Mouse (Mus musculus): ENCODE data around the gene Asns. TPM values are rescaled to one million over a fixed set of nuclear protein-coding genes. Genes with fewer than 3 reads are reported as not detected.

Asns gene
- polyA plus RNA-seq (2016; fragmentation: Nextera tagmentation; extraction: Ambion mirVana) = 44.8 and 47.2 TPM in 2 replicates

- H3K4me3 ChIP-seq (replicated peaks) = peak within 1 kb of the TSS; percentile 75
- no peak within 1 kb of the TSS for H3K27ac ChIP-seq
- peak within 1 kb of the TSS; percentile 91 for H3K4me2 ChIP-seq
- no peaks in the 10 kb centered on the region for H3K36me3 ChIP-seq (replicated peaks)
- ATAC-seq (ENCODE audit: low FRiP score) = peak; percentile 94
- peaks cover 7% of the 10 kb centered on the region; the same call in 1 of the 2 replicates for H3K27me3 ChIP-seq
- H3K9me3 ChIP-seq = no peaks in the 10 kb centered on the region
- peak within 1 kb of the TSS; percentile 77 for H3K9ac ChIP-seq
- under 1% methylated on average over 51 of the region's 51 CpGs for WGBS
- H3K4me1 ChIP-seq = 0 out of 2 replicates have a peak, but pooled peaks cover 4% of the 10 kb centered on the region
Measured at GRCm38 (mm10) chr6:7692884-7693585, at the start of gene Asns. TSS of gene Asns (minus strand) at chr6:7693254.

DNA sequence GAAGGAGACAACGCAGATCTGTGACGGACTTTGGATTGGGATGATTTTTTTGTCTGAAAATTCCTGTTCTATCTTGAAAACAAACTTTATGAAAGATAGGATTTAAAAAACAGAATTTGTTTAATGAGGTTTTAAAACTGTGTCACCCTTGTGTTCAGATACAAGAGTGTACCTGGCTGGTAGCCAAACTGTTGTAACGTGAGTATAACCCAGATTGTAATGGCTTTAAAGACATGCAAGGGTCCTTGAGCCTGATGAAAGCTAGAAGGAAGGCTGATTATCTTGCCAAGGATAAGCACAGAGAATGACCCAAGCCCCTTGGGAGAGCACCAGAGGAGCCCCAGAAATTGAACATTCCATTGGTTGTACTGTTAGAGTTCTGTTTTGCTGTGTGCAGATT is 48.7 kb upstream of the Asns start:
- WGBS = 79% methylated on average over 3 of the region's 3 CpGs

DNA sequence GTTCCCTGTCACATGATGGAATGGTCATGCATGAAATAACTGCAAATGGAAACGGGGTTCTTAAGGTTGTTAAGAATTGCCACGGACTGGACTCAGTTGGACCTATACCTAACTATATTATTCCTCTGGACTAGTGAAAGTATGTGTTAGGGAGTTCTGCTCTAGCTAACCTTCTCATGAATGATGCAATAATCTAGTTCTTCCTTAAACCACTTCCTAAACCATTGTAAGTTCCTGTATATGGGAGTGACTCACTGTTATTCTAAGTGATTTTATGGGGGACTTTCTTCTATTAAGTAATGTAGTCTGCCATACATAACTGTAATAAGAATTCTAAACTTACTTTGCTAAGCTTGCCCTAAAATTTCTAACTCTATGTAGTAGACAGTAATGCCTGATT is 44.8 kb upstream of the Asns start:
- 88% methylated on average over 2 of the region's 2 CpGs for WGBS
- H3K27ac ChIP-seq = no peak overlapping the region
- no peak overlapping the region for H3K9ac ChIP-seq
- no peaks in the 10 kb centered on the region for H3K4me1 ChIP-seq
- no peak for ATAC-seq (ENCODE audit: low FRiP score)
- H3K9me3 ChIP-seq = no peaks in the 10 kb centered on the region
- H3K27me3 ChIP-seq = no peaks in the 10 kb centered on the region
- no peaks in the 10 kb centered on the region for H3K36me3 ChIP-seq (replicated peaks)
- H3K4me3 ChIP-seq (replicated peaks) = no peak overlapping the region
- no peak overlapping the region for H3K4me2 ChIP-seq

More for the DNA sequence above, 48.7 kb upstream of the Asns start:
- no peaks in the 10 kb centered on the region for H3K36me3 ChIP-seq (replicated peaks)
- H3K4me1 ChIP-seq = no peaks in the 10 kb centered on the region
- no peak overlapping the region for H3K4me2 ChIP-seq
- no peak for ATAC-seq (ENCODE audit: low FRiP score)
- H3K4me3 ChIP-seq (replicated peaks) = no peak overlapping the region
- H3K27me3 ChIP-seq = no peaks in the 10 kb centered on the region
- no peak overlapping the region for H3K9ac ChIP-seq
- no peak overlapping the region for H3K27ac ChIP-seq
- H3K9me3 ChIP-seq = no peaks in the 10 kb centered on the region

DNA sequence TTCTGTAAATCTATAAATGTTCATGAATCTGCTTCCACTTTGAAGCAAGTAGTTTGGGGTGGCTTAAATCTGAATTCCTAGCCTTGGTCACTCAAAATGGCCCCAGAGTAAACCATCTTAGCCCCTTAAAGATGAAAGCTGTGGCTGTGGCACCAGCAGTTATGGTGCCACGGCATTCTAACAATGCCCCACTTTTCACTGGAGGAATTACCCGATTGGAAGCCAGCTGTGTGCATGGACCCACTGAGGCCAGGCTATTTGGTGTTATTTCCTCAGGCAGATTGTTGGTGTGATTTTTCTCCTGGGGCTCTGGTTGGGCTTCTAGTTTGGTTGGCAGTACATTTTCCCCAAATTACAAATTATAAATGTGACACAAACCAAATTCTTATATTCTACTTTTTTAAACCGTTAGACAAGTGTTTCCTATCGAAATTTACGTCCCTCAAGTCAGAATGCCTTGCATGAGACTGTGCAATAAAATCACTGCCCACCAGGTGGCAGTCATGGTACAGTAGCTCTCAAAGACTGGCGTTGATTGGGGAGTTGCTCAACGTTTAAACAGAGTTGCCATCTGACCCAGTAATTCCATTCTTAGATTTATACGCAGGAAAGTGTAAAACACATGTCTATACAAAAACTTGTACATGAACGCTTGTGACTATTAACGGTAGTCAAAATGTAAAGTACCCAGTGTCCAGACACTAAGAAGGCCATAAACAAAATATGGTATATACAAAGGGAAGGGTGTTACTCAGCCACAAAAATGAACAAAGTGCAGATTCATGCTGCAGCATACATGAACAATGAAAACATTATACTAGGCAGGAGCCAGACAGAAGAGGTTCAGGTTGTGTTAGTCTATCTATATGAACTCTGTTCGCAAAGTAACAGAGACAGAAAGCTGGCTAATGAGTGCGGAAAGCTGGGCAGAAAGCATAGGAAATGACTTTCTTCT is 40.0 kb upstream of the Asns start:
- Histone ChIP-seq H3K27me3 (no peaks in the 10 kb centered on the region), H3K36me3 (replicated peaks) (no peaks in the 10 kb centered on the region), H3K4me1 (no peaks in the 10 kb centered on the region), H3K27ac (no peak overlapping the region), H3K9ac (no peak overlapping the region), H3K4me2 (no peak overlapping the region), H3K9me3 (no peaks in the 10 kb centered on the region), H3K4me3 (replicated peaks) (no peak overlapping the region)
- ATAC-seq (ENCODE audit: low FRiP score) = peak; percentile 65; the same call in 1 of the 2 replicates
- WGBS = 42% methylated on average over 12 of the region's 12 CpGs

- 88% methylated on average over 6 of the region's 6 CpGs for WGBS
- H3K9me3 ChIP-seq = no peaks in the 10 kb centered on the region
- no peak overlapping the region for H3K9ac ChIP-seq
- no peaks in the 10 kb centered on the region for H3K4me1 ChIP-seq
- no peaks in the 10 kb centered on the region for H3K27me3 ChIP-seq
- no peak overlapping the region for H3K4me3 ChIP-seq (replicated peaks)
- H3K4me2 ChIP-seq = no peak overlapping the region
- ATAC-seq (ENCODE audit: low FRiP score) = no peak
- H3K36me3 ChIP-seq (replicated peaks) = no peaks in the 10 kb centered on the region
- no peak overlapping the region for H3K27ac ChIP-seq
Measured at GRCm38 (mm10) chr6:7732097-7732496, 39.0 kb upstream of the Asns start.

- no peak overlapping the region for H3K9ac ChIP-seq
- H3K9me3 ChIP-seq = no peaks in the 10 kb centered on the region
- H3K4me2 ChIP-seq = no peak overlapping the region
- ATAC-seq (ENCODE audit: low FRiP score) = no peak
- WGBS = 81% methylated on average over 2 of the region's 2 CpGs
- no peak overlapping the region for H3K27ac ChIP-seq
- H3K4me3 ChIP-seq (replicated peaks) = no peak overlapping the region
- no peaks in the 10 kb centered on the region for H3K36me3 ChIP-seq (replicated peaks)
- no peaks in the 10 kb centered on the region for H3K4me1 ChIP-seq
- H3K27me3 ChIP-seq = no peaks in the 10 kb centered on the region
Measured at GRCm38 (mm10) chr6:7729128-7729527, 36.1 kb upstream of the Asns start.

- Histone ChIP-seq H3K9ac (no peak overlapping the region), H3K4me1 (no peaks in the 10 kb centered on the region), H3K4me2 (no peak overlapping the region), H3K27ac (no peak overlapping the region), H3K36me3 (replicated peaks) (no peaks in the 10 kb centered on the region), H3K4me3 (replicated peaks) (no peak overlapping the region), H3K9me3 (no peaks in the 10 kb centered on the region), H3K27me3 (no peaks in the 10 kb centered on the region)
- 92% methylated on average over 5 of the region's 5 CpGs for WGBS
- no peak for ATAC-seq (ENCODE audit: low FRiP score)
Measured at GRCm38 (mm10) chr6:7728241-7728640, 35.2 kb upstream of the Asns start.

GRCm38 (mm10) chr6:7716236-7716635 is 23.2 kb upstream of the Asns start:
- ATAC-seq (ENCODE audit: low FRiP score) = no peak
- WGBS = 60% methylated on average over 4 of the region's 4 CpGs
- no peaks in the 10 kb centered on the region for H3K9me3 ChIP-seq

GRCm38 (mm10) chr6:7714230-7714629 is 21.2 kb upstream of the Asns start:
- WGBS = 79% methylated on average over 2 of the region's 2 CpGs
- no peaks in the 10 kb centered on the region for H3K27me3 ChIP-seq
- no peak overlapping the region for H3K27ac ChIP-seq
- no peaks in the 10 kb centered on the region for H3K9me3 ChIP-seq
- H3K4me3 ChIP-seq (replicated peaks) = no peak overlapping the region
- H3K4me1 ChIP-seq = no peaks in the 10 kb centered on the region
- H3K9ac ChIP-seq = no peak overlapping the region
- no peak overlapping the region for H3K4me2 ChIP-seq
- no peaks in the 10 kb centered on the region for H3K36me3 ChIP-seq (replicated peaks)
- ATAC-seq (ENCODE audit: low FRiP score) = no peak

More at GRCm38 (mm10) chr6:7716236-7716635, 23.2 kb upstream of the Asns start:
- no peak overlapping the region for H3K27ac ChIP-seq
- H3K27me3 ChIP-seq = no peaks in the 10 kb centered on the region
- H3K4me1 ChIP-seq = no peaks in the 10 kb centered on the region
- H3K9ac ChIP-seq = no peak overlapping the region
- no peak overlapping the region for H3K4me2 ChIP-seq
- H3K36me3 ChIP-seq (replicated peaks) = no peaks in the 10 kb centered on the region
- H3K4me3 ChIP-seq (replicated peaks) = no peak overlapping the region

GRCm38 (mm10) chr6:7711837-7712330 is 18.8 kb upstream of the Asns start:
- no peaks in the 10 kb centered on the region for H3K9me3 ChIP-seq
- H3K9ac ChIP-seq = no peak overlapping the region
- H3K36me3 ChIP-seq (replicated peaks) = no peaks in the 10 kb centered on the region
- H3K4me3 ChIP-seq (replicated peaks) = no peak overlapping the region
- no peak overlapping the region for H3K27ac ChIP-seq
- H3K27me3 ChIP-seq = no peaks in the 10 kb centered on the region
- no peak overlapping the region for H3K4me2 ChIP-seq
- 75% methylated on average over 3 of the region's 3 CpGs for WGBS
- no peaks in the 10 kb centered on the region for H3K4me1 ChIP-seq
- no peak for ATAC-seq (ENCODE audit: low FRiP score)

DNA sequence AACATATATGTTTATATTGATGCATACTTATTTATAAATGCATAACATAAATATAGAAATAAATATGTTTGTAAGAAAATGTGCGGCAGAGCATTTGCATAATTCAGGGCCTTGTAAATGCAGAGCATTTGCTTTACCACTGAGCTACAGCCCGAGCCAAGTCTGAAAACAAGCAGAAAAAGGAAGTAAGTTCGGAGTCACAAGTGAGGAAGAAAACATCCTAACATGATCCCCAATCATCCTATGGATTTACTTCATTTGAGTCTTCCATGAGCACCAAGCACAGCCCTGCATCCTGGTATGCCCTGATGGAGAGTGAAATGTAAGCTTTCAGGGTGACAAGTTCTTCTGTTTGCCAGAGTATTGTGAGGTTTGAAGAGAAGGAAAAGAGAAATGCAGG is 15.2 kb upstream of the Asns start:
- H3K36me3 ChIP-seq (replicated peaks) = no peaks in the 10 kb centered on the region
- no peak overlapping the region for H3K4me2 ChIP-seq
- no peaks in the 10 kb centered on the region for H3K9me3 ChIP-seq
- ATAC-seq (ENCODE audit: low FRiP score) = no peak
- H3K27me3 ChIP-seq = no peaks in the 10 kb centered on the region
- no peak overlapping the region for H3K4me3 ChIP-seq (replicated peaks)
- 85% methylated on average over 3 of the region's 3 CpGs for WGBS
- no peaks in the 10 kb centered on the region for H3K4me1 ChIP-seq
- no peak overlapping the region for H3K27ac ChIP-seq
- H3K9ac ChIP-seq = no peak overlapping the region

- Histone ChIP-seq H3K4me1 (no peaks in the 10 kb centered on the region), H3K9me3 (no peaks in the 10 kb centered on the region), H3K27me3 (no peaks in the 10 kb centered on the region), H3K4me3 (replicated peaks) (no peak overlapping the region), H3K27ac (no peak overlapping the region), H3K4me2 (no peak overlapping the region), H3K9ac (no peak overlapping the region), H3K36me3 (replicated peaks) (no peaks in the 10 kb centered on the region)
- WGBS = 38% methylated on average over 1 of the region's 1 CpGs
- no peak for ATAC-seq (ENCODE audit: low FRiP score)
Measured at GRCm38 (mm10) chr6:7706796-7707195, 13.7 kb upstream of the Asns start.
